Mouse (Mus musculus): Measurements from ENCODE around the gene Fbxl3. TPM values are rescaled to one million over a fixed set of nuclear protein-coding genes. Genes with fewer than 3 reads are reported as not detected.

Gene Fbxl3
- polyA plus RNA-seq, 2 experiments: 12.6 to 21.9 TPM

DNA sequence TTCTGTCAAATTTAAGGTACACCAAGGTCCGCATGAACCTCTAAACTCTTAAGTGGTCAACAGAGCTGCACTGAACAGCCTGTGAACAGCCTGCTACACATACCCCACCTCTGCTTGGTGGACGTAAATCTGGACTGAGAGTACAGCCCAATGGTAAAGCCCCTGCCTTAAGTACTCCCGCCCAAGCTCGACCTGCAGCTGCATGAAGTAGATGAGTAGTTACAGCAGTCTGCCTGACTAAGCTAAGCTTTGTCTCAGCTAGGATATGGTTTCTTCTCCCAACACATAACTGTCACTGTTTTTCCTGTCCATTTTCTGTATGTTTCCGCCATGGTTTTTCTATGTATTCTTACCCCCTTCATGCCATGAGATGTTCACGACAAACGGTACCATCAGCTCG lies 3.5 kb downstream of the Fbxl3 start:
- peaks cover 29% of the 10 kb centered on the region for H3K36me3 ChIP-seq (replicated peaks; ENCODE audit: control insufficient read depth, insufficient read depth, low read depth)
- H3K4me3 ChIP-seq (ENCODE audit: insufficient read depth in 1 of 2, low read depth in 2 of 2, low read length in 2 of 2): no peak overlapping the region
- peaks cover 0 to 13% of the 10 kb centered on the region in 2 experiments; a peak in 3 of 4 replicates for H3K4me1 ChIP-seq (replicated peaks; ENCODE audit: control insufficient read depth in 2 of 2, insufficient read depth in 2 of 2, low read length in 1 of 2)
- H3K27ac ChIP-seq: no peak overlapping the region
- no peak for ATAC-seq (ENCODE audit: insufficient read depth)
- H3K4me2 ChIP-seq (ENCODE audit: low read depth): no peak overlapping the region
- 86% methylated on average over 8 of the region's 8 CpGs for WGBS (ENCODE audit: insufficient replicate concordance)
- H3K27me3 ChIP-seq (ENCODE audit: control insufficient read depth, insufficient read depth, low read length): no peaks in the 10 kb centered on the region
- DNase-seq (ENCODE audit: low read depth in 3 of 3, low spot score in 3 of 3): no peak
- no peak for TF ChIP-seq CTCF (IDR thresholded peaks at IDR 0.05; ENCODE audit: low read depth)
- no peak for TF ChIP-seq EP300 (IDR thresholded peaks at IDR 0.05; ENCODE audit: low read depth)
- no peak overlapping the region for H3K9ac ChIP-seq (replicated peaks)
- H3K9me3 ChIP-seq (ENCODE audit: control insufficient read depth, low read length): no peaks in the 10 kb centered on the region

DNA sequence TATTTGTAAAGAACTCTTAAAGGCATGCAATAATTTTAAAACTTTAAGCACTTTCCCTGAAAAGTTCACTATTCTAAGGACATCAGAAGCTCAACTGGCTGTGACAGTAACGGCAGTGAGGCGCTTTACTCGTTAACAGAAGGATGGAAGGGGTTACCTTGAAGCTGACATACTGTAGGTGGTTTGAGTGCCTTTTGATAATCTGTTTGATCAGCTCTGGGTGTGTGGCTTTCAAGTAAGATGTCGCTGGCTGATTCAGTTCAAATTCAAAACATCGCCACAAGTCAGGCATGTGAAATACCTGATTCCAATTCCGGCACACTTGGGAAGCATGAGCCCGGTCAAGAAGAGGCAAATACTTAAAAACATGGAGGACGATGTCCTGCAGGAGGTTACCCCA lies 4.3 kb downstream of the Fbxl3 start:
- Histone ChIP-seq H3K4me3 (ENCODE audit: insufficient read depth in 1 of 2, low read depth in 2 of 2, low read length in 2 of 2) (no peak overlapping the region), H3K36me3 (replicated peaks; ENCODE audit: control insufficient read depth, insufficient read depth, low read depth) (peaks cover 31% of the 10 kb centered on the region), H3K27me3 (ENCODE audit: control insufficient read depth, insufficient read depth, low read length) (no peaks in the 10 kb centered on the region), H3K9ac (replicated peaks) (no peak overlapping the region), H3K4me1 (replicated peaks; ENCODE audit: control insufficient read depth in 2 of 2, insufficient read depth in 2 of 2, low read length in 1 of 2) (peaks cover 0 to 13% of the 10 kb centered on the region in 2 experiments; a peak in 3 of 4 replicates), H3K4me2 (ENCODE audit: low read depth) (no peak overlapping the region), H3K27ac (no peak overlapping the region), H3K9me3 (ENCODE audit: control insufficient read depth, low read length) (no peaks in the 10 kb centered on the region)
- ATAC-seq (ENCODE audit: insufficient read depth) (no peak), DNase-seq (ENCODE audit: low read depth in 3 of 3, low spot score in 3 of 3) (no peak)
- 87% methylated on average over 8 of the region's 8 CpGs for WGBS (ENCODE audit: insufficient replicate concordance)
- TF ChIP-seq CTCF (IDR thresholded peaks at IDR 0.05; ENCODE audit: low read depth): no peak
- no peak for TF ChIP-seq EP300 (IDR thresholded peaks at IDR 0.05; ENCODE audit: low read depth)

- no peak overlapping the region; the same call in 1 of the 2 replicates for H3K9ac ChIP-seq (replicated peaks)
- 34% methylated on average over 4 of the region's 4 CpGs for WGBS (ENCODE audit: insufficient replicate concordance)
- no peak overlapping the region for H3K4me2 ChIP-seq (ENCODE audit: low read depth)
- H3K9me3 ChIP-seq (ENCODE audit: control insufficient read depth, low read length): no peaks in the 10 kb centered on the region
- H3K4me3 ChIP-seq (ENCODE audit: insufficient read depth in 1 of 2, low read depth in 2 of 2, low read length in 2 of 2): no peak overlapping the region
- no peak overlapping the region for H3K27ac ChIP-seq
- no peak for ATAC-seq (ENCODE audit: insufficient read depth)
- no peaks in the 10 kb centered on the region for H3K27me3 ChIP-seq (ENCODE audit: control insufficient read depth, insufficient read depth, low read length)
- DNase-seq (ENCODE audit: low read depth in 3 of 3, low spot score in 3 of 3): no peak
- peaks cover 39% of the 10 kb centered on the region for H3K36me3 ChIP-seq (replicated peaks; ENCODE audit: control insufficient read depth, insufficient read depth, low read depth)
- peaks cover 0 to 13% of the 10 kb centered on the region in 2 experiments; a peak in 3 of 4 replicates for H3K4me1 ChIP-seq (replicated peaks; ENCODE audit: control insufficient read depth in 2 of 2, insufficient read depth in 2 of 2, low read length in 1 of 2)
- no peak for TF ChIP-seq EP300 (IDR thresholded peaks at IDR 0.05; ENCODE audit: low read depth)
- TF ChIP-seq CTCF (IDR thresholded peaks at IDR 0.05; ENCODE audit: low read depth): no peak
These were observed 5.7 kb downstream of the Fbxl3 start for GRCm38 (mm10) chr14:103093670-103094069.

- Histone ChIP-seq H3K9ac (replicated peaks) (no peak overlapping the region; the same call in 1 of the 2 replicates), H3K36me3 (replicated peaks; ENCODE audit: control insufficient read depth, insufficient read depth, low read depth) (peaks cover 39% of the 10 kb centered on the region), H3K9me3 (ENCODE audit: control insufficient read depth, low read length) (no peaks in the 10 kb centered on the region), H3K27ac (no peak overlapping the region), H3K27me3 (ENCODE audit: control insufficient read depth, insufficient read depth, low read length) (no peaks in the 10 kb centered on the region), H3K4me2 (ENCODE audit: low read depth) (no peak overlapping the region), H3K4me3 (ENCODE audit: insufficient read depth in 1 of 2, low read depth in 2 of 2, low read length in 2 of 2) (no peak overlapping the region), H3K4me1 (replicated peaks; ENCODE audit: control insufficient read depth in 2 of 2, insufficient read depth in 2 of 2, low read length in 1 of 2) (peaks cover 0 to 13% of the 10 kb centered on the region in 2 experiments; a peak in 3 of 4 replicates)
- ATAC-seq (ENCODE audit: insufficient read depth) (no peak), DNase-seq (ENCODE audit: low read depth in 3 of 3, low spot score in 3 of 3) (no peak)
- TF ChIP-seq CTCF (IDR thresholded peaks at IDR 0.05; ENCODE audit: low read depth) (no peak), EP300 (IDR thresholded peaks at IDR 0.05; ENCODE audit: low read depth) (no peak)
- 84% methylated on average over 3 of the region's 3 CpGs for WGBS (ENCODE audit: insufficient replicate concordance)
These were observed 6.1 kb downstream of the Fbxl3 start for GRCm38 (mm10) chr14:103093236-103093635.

DNA sequence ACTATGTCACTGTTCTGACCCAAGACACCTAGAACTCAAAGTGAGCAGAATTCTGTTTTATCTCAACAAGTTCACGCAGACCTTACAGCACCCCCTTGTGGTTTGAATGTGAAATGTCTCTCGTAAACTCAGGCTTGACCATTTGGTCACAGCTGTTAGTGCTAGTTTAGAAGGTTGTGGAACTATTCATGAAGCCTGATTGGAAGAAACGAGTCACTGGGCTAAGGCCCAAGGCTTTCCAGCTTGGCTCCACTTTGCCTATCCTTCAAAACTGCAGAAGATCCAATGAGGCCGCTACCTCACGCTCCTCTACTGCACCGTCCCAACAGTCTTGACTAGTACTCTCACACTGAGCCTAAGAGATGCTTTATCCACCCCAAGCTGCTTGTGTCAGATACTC lies 10.7 kb downstream of the Fbxl3 start:
- Histone ChIP-seq H3K4me2 (ENCODE audit: low read depth) (no peak overlapping the region), H3K27ac (no peak overlapping the region), H3K9me3 (ENCODE audit: control insufficient read depth, low read length) (no peaks in the 10 kb centered on the region), H3K9ac (replicated peaks) (no peak overlapping the region), H3K27me3 (ENCODE audit: control insufficient read depth, insufficient read depth, low read length) (no peaks in the 10 kb centered on the region), H3K4me1 (replicated peaks; ENCODE audit: control insufficient read depth in 2 of 2, insufficient read depth in 2 of 2, low read length in 1 of 2) (peaks cover 24 to 30% of the 10 kb centered on the region in 2 experiments), H3K36me3 (replicated peaks; ENCODE audit: control insufficient read depth, insufficient read depth, low read depth) (peaks cover 41% of the 10 kb centered on the region), H3K4me3 (ENCODE audit: insufficient read depth in 1 of 2, low read depth in 2 of 2, low read length in 2 of 2) (no peak overlapping the region)
- ATAC-seq (ENCODE audit: insufficient read depth) (no peak), DNase-seq (ENCODE audit: low read depth in 3 of 3, low spot score in 3 of 3) (peak; percentile 58 to 66 (median 60))
- TF ChIP-seq EP300 (IDR thresholded peaks at IDR 0.05; ENCODE audit: low read depth) (no peak), CTCF (IDR thresholded peaks at IDR 0.05; ENCODE audit: low read depth) (peak; percentile 84)
- WGBS (ENCODE audit: insufficient replicate concordance): 61% methylated on average over 6 of the region's 6 CpGs
